In genomic region chr3:81037312-81037859, GRCm38 (mm10) we compare ENCODE assay signal across 8 mouse cellular contexts. TPM values are rescaled to one million over a fixed set of nuclear protein-coding genes. Genes with fewer than 3 reads are reported as not detected.
DNase-seq lines count a peak whose midpoint lies in the region; ATAC-seq lines count a peak whose summit lies in the region.

No protein-coding gene starts in this region.

- H3K9ac ChIP-seq in heart, embryonic 16.5 days (ENCODE audit: low read length), result peak overlapping the region; percentile 78
- H3K9ac ChIP-seq in lung, embryonic 15.5 days, result peak overlapping the region; percentile 71

- H3K4me2 ChIP-seq in heart, embryonic 16.5 days (ENCODE audit: low read depth, low read length), result peak overlapping the region; percentile 72
- H3K4me2 ChIP-seq in lung, embryonic 15.5 days, result peak overlapping the region; percentile 90

- WGBS in embryonic facial prominence, embryonic 10.5 days, result under 1% methylated on average over 34 of the region's 34 CpGs
- WGBS in heart, embryonic 16.5 days, result under 1% methylated on average over 34 of the region's 34 CpGs
- WGBS in lung, embryonic 15.5 days, result 1% methylated on average over 34 of the region's 34 CpGs

- H3K36me3 ChIP-seq in embryonic facial prominence, embryonic 10.5 days (replicated peaks), result no peaks in the 10 kb centered on the region
- H3K36me3 ChIP-seq in heart, embryonic 16.5 days (ENCODE audit: control insufficient read depth, insufficient read depth), result no peaks in the 10 kb centered on the region
- no peaks in the 10 kb centered on the region for H3K36me3 ChIP-seq in lung, embryonic 15.5 days

- 0 out of 2 replicates have a peak, but pooled peaks cover 15% of the 10 kb centered on the region for H3K27me3 ChIP-seq in embryonic facial prominence, embryonic 10.5 days (replicated peaks; ENCODE audit: low read depth, poor library complexity, severe bottlenecking)
- H3K27me3 ChIP-seq in heart, embryonic 16.5 days (ENCODE audit: control insufficient read depth, insufficient read depth, low read length), result no peaks in the 10 kb centered on the region
- no peaks in the 10 kb centered on the region for H3K27me3 ChIP-seq in lung, embryonic 15.5 days

- 0 out of 2 replicates have a peak, but pooled peaks have one; percentile 40 for ATAC-seq in heart, embryonic 16.5 days (replicated peaks; ENCODE audit: extremely low read depth, insufficient read depth, low FRiP score)
- ATAC-seq in lung, embryonic 15.5 days (ENCODE audit: borderline replicate concordance, extremely low read depth, low FRiP score, low TSS enrichment), result peak; percentile 29; the same call in 1 of the 2 replicates

- H3K4me3 ChIP-seq in embryonic facial prominence, embryonic 10.5 days, result peak overlapping the region; percentile 85
- peak overlapping the region; percentile 68 for H3K4me3 ChIP-seq in heart, embryonic 16.5 days (ENCODE audit: low read length)
- H3K4me3 ChIP-seq in lung, embryonic 15.5 days, result peak overlapping the region; percentile 70

- peak; percentile 6 to 15 for DNase-seq in thymus, adult 18-20 months
- DNase-seq in thymus, postnatal 0 days (ENCODE audit: low spot score), result no peak
- DNase-seq in embryonic facial prominence, embryonic 10.5 days (ENCODE audit: low spot score), result peak; percentile 77
- DNase-seq in kidney, postnatal 10 days, result peak; percentile 70
- DNase-seq in ovary, adult 18-20 months (ENCODE audit: low spot score), result peak; percentile 30
- DNase-seq in urinary bladder, postnatal 14 days (ENCODE audit: low spot score), result peak; percentile 44

- H3K9me3 ChIP-seq in embryonic facial prominence, embryonic 10.5 days, result no peaks in the 10 kb centered on the region
- no peaks in the 10 kb centered on the region for H3K9me3 ChIP-seq in heart, embryonic 16.5 days (replicated peaks; ENCODE audit: control insufficient read depth, low read length)
- no peaks in the 10 kb centered on the region for H3K9me3 ChIP-seq in lung, embryonic 15.5 days

- peak overlapping the region; percentile 96 for H3K27ac ChIP-seq in embryonic facial prominence, embryonic 10.5 days (replicated peaks)
- no peak overlapping the region; the same call in 1 of the 2 replicates for H3K27ac ChIP-seq in heart, embryonic 16.5 days (ENCODE audit: low read length)
- peak overlapping the region; percentile 90 for H3K27ac ChIP-seq in lung, embryonic 15.5 days

- H3K4me1 ChIP-seq in embryonic facial prominence, embryonic 10.5 days, result peaks cover 39% of the 10 kb centered on the region
- H3K4me1 ChIP-seq in heart, embryonic 16.5 days (ENCODE audit: control insufficient read depth, insufficient read depth, low read length), result peaks cover 14% of the 10 kb centered on the region
- 0 out of 2 replicates have a peak, but pooled peaks cover 16% of the 10 kb centered on the region for H3K4me1 ChIP-seq in lung, embryonic 15.5 days

RNA-seq across cellular contexts. Expression of gene Pdgfc, which starts 1.2 kb away (rescaled TPM):
- polyA plus RNA-seq in thymus, postnatal 0 days (2015; fragmentation: Nextera tagmentation; extraction: Ambion mirVana), result 2.1 and 2.2 TPM in 2 replicates
- 38.6 and 43.3 TPM in 2 replicates for polyA plus RNA-seq in embryonic facial prominence, embryonic 10.5 days (2016; fragmentation: Nextera tagmentation; extraction: Ambion mirVana)
- polyA plus RNA-seq in heart, embryonic 16.5 days (2015; fragmentation: Nextera tagmentation; extraction: Ambion mirVana), result 3.4 and 3.5 TPM in 2 replicates
- polyA plus RNA-seq in lung, embryonic 15.5 days (2015; fragmentation: Nextera tagmentation; extraction: Ambion mirVana), result 12.8 and 14.4 TPM in 2 replicates
